Mouse (Mus musculus): ENCODE data around the gene 9430007A20Rik. TPM values are rescaled to one million over a fixed set of nuclear protein-coding genes. Genes with fewer than 3 reads are reported as not detected.
"Not testable (repeated sequence)": the region's sequence is repeated elsewhere in the genome, so short reads cannot be mapped to it uniquely, and the experiment has no call there.

Gene 9430007A20Rik
- not detected for total RNA-seq (2021)
- long read RNA-seq, experiment 1, result 0 reads
- long read RNA-seq, experiment 2, result 0 reads

GRCm38 (mm10) chr4:144519522-144519921 is at the start of gene 9430007A20Rik:
9430007A20Rik (plus strand) TSS chr4:144519822.
- Histone ChIP-seq H3K4me3 (no peak within 1 kb of the TSS), H3K27ac (no peak within 1 kb of the TSS)
- no peak for TF ChIP-seq CTCF (IDR thresholded peaks at IDR 0.05)
- no peak for DNase-seq (ENCODE audit: extremely low spot score in 1 of 2, low spot score in 2 of 2)
- intact Hi-C loops (cut with DNase I), result no loop called here

GRCm38 (mm10) chr4:144493331-144493730 is 26.3 kb upstream of the 9430007A20Rik start:
- Histone ChIP-seq H3K27ac (no peak overlapping the region), H3K4me3 (no peak overlapping the region)
- intact Hi-C loops (cut with DNase I), result no loop called here
- TF ChIP-seq CTCF (IDR thresholded peaks at IDR 0.05), result no peak
- no peak for DNase-seq (ENCODE audit: extremely low spot score in 1 of 2, low spot score in 2 of 2)

GRCm38 (mm10) chr4:144506518-144506917 is 13.1 kb upstream of the 9430007A20Rik start:
- Histone ChIP-seq H3K4me3 (no peak overlapping the region), H3K27ac (no peak overlapping the region)
- no peak for TF ChIP-seq CTCF (IDR thresholded peaks at IDR 0.05)
- DNase-seq (ENCODE audit: extremely low spot score in 1 of 2, low spot score in 2 of 2), result no peak
- intact Hi-C loops (cut with DNase I), result no loop called here

GRCm38 (mm10) chr4:144544689-144545088 is 25.1 kb downstream of the 9430007A20Rik start:
- Histone ChIP-seq H3K4me3 (no peak overlapping the region), H3K27ac (no peak overlapping the region)
- DNase-seq (ENCODE audit: extremely low spot score in 1 of 2, low spot score in 2 of 2), result no peak
- intact Hi-C loops (cut with DNase I), result no loop called here
- no peak for TF ChIP-seq CTCF (IDR thresholded peaks at IDR 0.05)

DNA sequence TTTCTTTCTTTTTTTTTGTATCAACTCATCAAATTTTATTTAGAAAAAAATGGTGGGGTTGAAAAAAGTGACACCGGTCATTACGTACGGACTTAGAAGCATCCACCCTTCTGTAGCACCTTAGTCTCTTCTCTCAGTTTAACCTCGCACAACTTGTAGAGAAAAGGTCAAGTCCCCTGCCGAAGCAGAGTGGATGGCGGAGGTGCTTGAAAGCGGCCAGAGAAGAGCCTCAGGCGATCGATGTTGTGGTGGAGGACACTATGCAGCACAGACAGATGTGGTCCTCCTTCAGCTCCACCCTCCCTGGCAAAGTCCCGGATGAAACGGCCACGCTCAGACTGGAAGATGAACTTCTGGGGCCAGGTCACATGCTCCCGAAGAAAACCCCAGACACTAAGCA is 25.7 kb downstream of the 9430007A20Rik start:
- H3K4me3 ChIP-seq; H3K27ac ChIP-seq; DNase-seq (ENCODE audit: extremely low spot score in 1 of 2, low spot score in 2 of 2); intact Hi-C loops (cut with DNase I): not testable (repeated sequence)

GRCm38 (mm10) chr4:144551156-144551555 is 31.5 kb downstream of the 9430007A20Rik start:
- TF ChIP-seq CTCF (IDR thresholded peaks at IDR 0.05), result no peak
- intact Hi-C loops (cut with DNase I), result no loop called here
- Histone ChIP-seq H3K27ac (no peak overlapping the region), H3K4me3 (no peak overlapping the region)
- no peak for DNase-seq (ENCODE audit: extremely low spot score in 1 of 2, low spot score in 2 of 2)

DNA sequence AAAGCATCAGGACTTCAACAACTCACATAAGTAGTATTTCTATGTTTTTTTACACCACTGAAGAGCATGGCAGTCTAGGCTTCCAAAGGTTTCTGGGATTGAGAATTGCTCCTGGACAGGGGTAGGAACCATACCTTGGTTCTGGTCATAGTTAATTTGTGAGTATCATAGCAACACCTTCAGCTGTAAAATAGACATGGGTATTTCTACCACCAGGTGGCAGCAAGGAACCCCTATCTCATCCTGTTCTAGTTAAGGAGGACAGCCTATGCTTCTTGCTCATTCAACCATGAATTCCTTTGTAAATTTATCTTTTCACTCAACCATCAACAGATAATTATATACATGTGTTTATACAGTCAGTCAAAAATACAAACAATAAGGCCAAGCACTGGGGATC is 40.2 kb downstream of the 9430007A20Rik start:
- TF ChIP-seq CTCF (IDR thresholded peaks at IDR 0.05), result no peak; the same call in 1 of the 2 replicates
- intact Hi-C loops (cut with DNase I), result no loop called here
- no peak for DNase-seq (ENCODE audit: extremely low spot score in 1 of 2, low spot score in 2 of 2)
- H3K27ac ChIP-seq, result no peak overlapping the region
- H3K4me3 ChIP-seq, result no peak overlapping the region

GRCm38 (mm10) chr4:144561205-144561604 is 41.6 kb downstream of the 9430007A20Rik start:
- Histone ChIP-seq H3K4me3 (no peak overlapping the region), H3K27ac (no peak overlapping the region)
- TF ChIP-seq CTCF (IDR thresholded peaks at IDR 0.05), result no peak
- DNase-seq (ENCODE audit: extremely low spot score in 1 of 2, low spot score in 2 of 2), result no peak
- intact Hi-C loops (cut with DNase I), result no loop called here

- intact Hi-C loops (cut with DNase I), result no loop called here
- no peak for DNase-seq (ENCODE audit: extremely low spot score in 1 of 2, low spot score in 2 of 2)
- Histone ChIP-seq H3K4me3 (no peak within 1 kb of the TSS), H3K27ac (no peak within 1 kb of the TSS)
- TF ChIP-seq CTCF (IDR thresholded peaks at IDR 0.05), result no peak
Measured at GRCm38 (mm10) chr4:144565034-144565433, 45.4 kb downstream of the 9430007A20Rik start, which contains the start of gene Gm13124. Gm13124 (minus strand) TSS chr4:144565134.

GRCm38 (mm10) chr4:144567752-144568151 is 48.1 kb downstream of the 9430007A20Rik start:
- TF ChIP-seq CTCF (IDR thresholded peaks at IDR 0.05), result no peak
- H3K4me3 ChIP-seq, result no peak overlapping the region

More at GRCm38 (mm10) chr4:144567752-144568151, 48.1 kb downstream of the 9430007A20Rik start:
- DNase-seq (ENCODE audit: extremely low spot score in 1 of 2, low spot score in 2 of 2), result no peak
- intact Hi-C loops (cut with DNase I), result no loop called here
- no peak overlapping the region for H3K27ac ChIP-seq

Other genes starting within 250 kb of the 9430007A20Rik start
- gene Pramel5, start 239.3 kb upstream of the 9430007A20Rik start, total RNA-seq (2021), result not detected
- gene Gm13128, start 189.6 kb upstream of the 9430007A20Rik start, total RNA-seq (2021), result not detected
- not detected for gene Gm13119, start 161.9 kb upstream of the 9430007A20Rik start, total RNA-seq (2021)
- not detected for gene Pramef20, start 141.9 kb upstream of the 9430007A20Rik start, total RNA-seq (2021)
- gene Pramef12, start 111.4 kb upstream of the 9430007A20Rik start, total RNA-seq (2021), result not detected
- gene 1700012P22Rik, start 81.0 kb upstream of the 9430007A20Rik start, total RNA-seq (2021), result not detected
- not detected for gene Gm9944, start 66.5 kb upstream of the 9430007A20Rik start, total RNA-seq (2021)
- gene Aadacl3, start 56.1 kb upstream of the 9430007A20Rik start, total RNA-seq (2021), result not detected
- gene Gm13124, start 45.3 kb downstream of the 9430007A20Rik start, total RNA-seq (2021), result not detected
- not detected for gene Aadacl4, start 93.9 kb downstream of the 9430007A20Rik start, total RNA-seq (2021)
- gene Gm436, start 166.5 kb downstream of the 9430007A20Rik start, total RNA-seq (2021), result not detected
- gene Gm13178, start 201.6 kb downstream of the 9430007A20Rik start, total RNA-seq (2021), result not detected